Mouse (Mus musculus) left cerebral cortex, adult 11 months (tissue): Measurements from ENCODE around the gene Vwa5b1.

ENCODE experiments used
- DNase-seq: peaks from one replicate; pipeline ENCODE4 v3.0.0; 2022; ENCODE audit warnings: low spot score

The Vwa5b1 gene

DNA sequence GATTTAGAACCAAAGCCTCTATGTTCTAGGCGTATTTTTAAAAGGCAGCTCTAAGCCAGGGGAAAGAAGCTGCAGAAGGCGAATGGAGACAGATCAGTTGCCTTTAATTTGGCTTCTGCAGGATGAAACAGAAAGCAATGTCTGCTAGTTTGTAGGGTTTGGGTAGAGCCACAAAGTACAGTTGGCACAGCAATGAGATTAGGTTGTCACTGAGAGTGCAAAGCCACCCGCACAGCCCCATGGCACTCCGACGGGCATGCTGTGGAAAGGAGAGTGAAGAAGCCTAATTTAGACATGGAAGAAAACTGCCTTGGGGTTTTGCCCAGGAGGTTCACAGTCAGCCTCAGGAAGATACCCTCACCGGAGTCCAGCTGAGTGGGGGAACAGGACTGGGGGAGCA is 105.7 kb downstream of the Vwa5b1 start:
- DNase-seq: no peak

DNA sequence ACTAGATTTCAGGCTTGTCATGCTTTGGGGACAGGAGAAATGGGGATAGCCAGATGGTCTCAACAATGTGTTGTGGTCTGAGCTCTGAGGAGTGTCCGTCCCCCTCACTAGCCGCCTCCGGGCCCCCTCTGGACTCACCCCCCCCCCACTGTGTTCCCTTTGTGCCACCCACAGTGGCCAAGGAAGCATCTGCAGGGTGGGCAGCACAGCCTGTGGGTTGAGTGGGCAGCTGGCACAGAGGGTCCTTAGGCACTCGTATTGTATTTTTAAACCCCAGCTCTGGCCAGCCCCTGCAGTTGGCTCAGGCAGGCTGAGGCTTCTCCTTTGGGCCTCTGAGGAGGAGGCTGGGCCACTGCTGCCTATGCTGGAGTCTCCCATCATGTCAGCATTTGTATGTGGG is 110.0 kb downstream of the Vwa5b1 start:
- no peak for DNase-seq

DNA sequence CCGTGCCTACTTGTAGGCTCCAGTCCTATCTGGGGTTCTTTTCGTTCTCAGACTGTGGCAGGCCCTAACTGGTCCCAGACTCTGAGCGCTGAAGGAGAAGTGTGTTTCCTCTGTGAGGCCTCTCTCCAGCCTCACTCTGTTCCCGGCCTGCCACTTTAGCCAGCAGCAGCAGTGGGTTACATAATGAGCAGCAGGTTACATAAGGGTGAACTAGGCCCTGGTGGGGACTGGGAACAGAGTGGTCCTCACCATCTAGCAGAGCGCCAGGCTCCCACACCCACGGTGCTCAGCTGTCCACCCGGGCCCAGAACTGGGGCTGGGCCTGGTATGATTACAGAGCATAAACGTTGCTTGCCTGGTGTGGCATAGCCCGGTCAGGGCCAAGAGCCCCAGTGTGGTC is 110.9 kb downstream of the Vwa5b1 start:
- DNase-seq: no peak

DNA sequence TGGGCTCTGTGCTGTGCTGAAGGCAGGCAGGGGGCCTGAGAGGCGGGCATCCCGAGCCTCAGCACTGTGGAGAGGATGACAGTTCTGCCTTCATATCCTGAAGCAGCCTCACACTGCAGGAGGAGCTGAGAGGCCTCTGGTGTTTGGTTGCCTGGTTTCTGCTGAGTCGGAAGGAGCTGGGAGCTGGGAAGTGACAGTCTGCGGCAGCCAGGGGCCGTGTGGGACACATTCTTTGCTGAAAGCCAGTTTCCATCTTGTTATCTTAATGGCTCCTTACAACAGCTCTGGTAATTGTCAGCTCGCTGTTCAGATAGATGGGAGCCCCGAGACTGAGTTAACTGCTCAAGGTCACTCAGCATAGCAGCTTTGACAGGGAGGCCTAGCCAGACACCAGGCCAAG is 111.9 kb downstream of the Vwa5b1 start:
- no peak for DNase-seq

GRCm38 (mm10) chr4:138522296-138522695 is 113.4 kb downstream of the Vwa5b1 start:
- DNase-seq: no peak

GRCm38 (mm10) chr4:138517153-138517789 is 118.4 kb downstream of the Vwa5b1 start:
- peak; percentile 73 for DNase-seq

GRCm38 (mm10) chr4:138516448-138516847 is 119.2 kb downstream of the Vwa5b1 start:
- no peak for DNase-seq
